Mouse (Mus musculus) MEL (cell line): ENCODE results near the gene Nkx2-3. TPM values are rescaled to one million over a fixed set of nuclear protein-coding genes. Genes with fewer than 3 reads are reported as not detected.

Experiments used
- DNase-seq: peaks from one replicate; pipeline ENCODE4 v3.0.0; 2011; ENCODE audit warnings: low read depth, low spot score
- H3K27ac ChIP-seq: 2 replicates; pipeline ENCODE4 v1.5.1; 2012; ENCODE audit warnings: low read depth, mild to moderate bottlenecking, control low read depth, low read length, moderate library complexity; ENCODE audit not compliant: control insufficient read depth
- H3K27me3 ChIP-seq, 2 experiments: fragments of 150-350 bp in 1 of 2; sonication (generic) in 1 of 2; 2 replicates each; pipeline ENCODE4 v1.6.1; 2012; ENCODE audit warnings: low read length in 2 of 2, mild to moderate bottlenecking in 2 of 2, improper control_type of control experiment in 1 of 2, moderate library complexity in 1 of 2; ENCODE audit not compliant: insufficient read depth in 2 of 2, control insufficient read depth in 1 of 2
- H3K36me3 ChIP-seq, 2 experiments: 2 replicates each; pipeline ENCODE4 v1.6.1; 2012 to 2014; ENCODE audit warnings: low read length in 2 of 2, improper control_type of control experiment in 1 of 2, inconsistent platforms in 1 of 2, mild to moderate bottlenecking in 1 of 2; ENCODE audit not compliant: insufficient read depth in 2 of 2, control insufficient read depth in 1 of 2
- H3K4me1 ChIP-seq, 2 experiments: fragments of 150-350 bp in 1 of 2; sonication (generic) in 1 of 2; 2 replicates each; pipeline ENCODE4 v1.6.1; 2012; ENCODE audit warnings: low read length in 2 of 2, improper control_type of control experiment in 1 of 2, mild to moderate bottlenecking in 1 of 2; ENCODE audit not compliant: insufficient read depth in 2 of 2, control insufficient read depth in 1 of 2
- H3K4me3 ChIP-seq, 2 experiments: fragments of 150-350 bp in 1 of 2; sonication (generic) in 1 of 2; 2 replicates each; pipeline ENCODE4 v1.5.1; 2012; ENCODE audit warnings: low read depth in 2 of 2, low read length in 2 of 2, mild to moderate bottlenecking in 2 of 2, moderate library complexity in 2 of 2, control low read depth in 1 of 2, improper control_type of control experiment in 1 of 2; ENCODE audit not compliant: control insufficient read depth in 1 of 2, insufficient read depth in 1 of 2
- H3K79me2 ChIP-seq: 2 replicates; pipeline ENCODE4 v1.6.1; 2012; ENCODE audit warnings: mild to moderate bottlenecking, low read length, moderate library complexity; ENCODE audit not compliant: control insufficient read depth, poor library complexity, insufficient read depth
- H3K9ac ChIP-seq: 2 replicates; pipeline ENCODE4 v1.6.1; 2012; ENCODE audit warnings: low read depth, mild to moderate bottlenecking, control low read depth, low read length, moderate library complexity; ENCODE audit not compliant: control insufficient read depth, poor library complexity, severe bottlenecking
- H3K9me3 ChIP-seq: fragments of 150-350 bp; sonication (generic); replicated peaks from 2 replicates; pipeline ENCODE4 v1.6.1; 2012; ENCODE audit warnings: mild to moderate bottlenecking, low read length, improper control_type of control experiment, moderate library complexity; ENCODE audit not compliant: insufficient read depth
- BHLHE40 ChIP-seq: IDR thresholded peaks from 2 replicates; pipeline ENCODE4 v1.6.1; 2012; ENCODE audit warnings: low read depth, mild to moderate bottlenecking, inconsistent platforms, low read length, improper control_type of control experiment, borderline replicate concordance
- CHD1 ChIP-seq: IDR thresholded peaks from 2 replicates; pipeline ENCODE4 v1.6.1; 2012; ENCODE audit warnings: low read depth, mild to moderate bottlenecking, inconsistent platforms, low read length, improper control_type of control experiment
- E2F4 ChIP-seq: IDR thresholded peaks from 2 replicates; pipeline ENCODE4 v1.6.1; 2011; ENCODE audit warnings: low read depth, low read length, improper control_type of control experiment, borderline replicate concordance
- GABPA ChIP-seq: IDR thresholded peaks from 2 replicates; pipeline ENCODE4 v1.6.1; 2012; ENCODE audit warnings: low read depth, mild to moderate bottlenecking, inconsistent platforms, low read length, improper control_type of control experiment, moderate library complexity
- GATA1 ChIP-seq: IDR thresholded peaks from 2 replicates; pipeline ENCODE4 v1.6.1; 2011; ENCODE audit warnings: low read depth, low read length, improper control_type of control experiment
- JUND ChIP-seq: IDR thresholded peaks from 2 replicates; pipeline ENCODE4 v1.6.1; 2011; ENCODE audit warnings: low read depth, mild to moderate bottlenecking, improper control_type of control experiment, low read length
- MAFK ChIP-seq: IDR thresholded peaks from 2 replicates; pipeline ENCODE4 v1.6.1; 2011; ENCODE audit warnings: low read depth, mild to moderate bottlenecking, low read length, improper control_type of control experiment, borderline replicate concordance
- MEF2A ChIP-seq: IDR thresholded peaks from 2 replicates; pipeline ENCODE4 v1.6.1; 2014; ENCODE audit warnings: low read depth, mild to moderate bottlenecking, inconsistent platforms, low read length, improper control_type of control experiment; ENCODE audit not compliant: poor library complexity, insufficient replicate concordance, severe bottlenecking; ENCODE audit errors: extremely low read depth
- MYB ChIP-seq: IDR thresholded peaks from 2 replicates; pipeline ENCODE4 v1.6.1; 2011; ENCODE audit warnings: mild to moderate bottlenecking, low read depth, low read length, improper control_type of control experiment
- NRF1 ChIP-seq: IDR thresholded peaks from 2 replicates; pipeline ENCODE4 v1.6.1; 2014; ENCODE audit warnings: low read depth, mild to moderate bottlenecking, inconsistent platforms, low read length, improper control_type of control experiment, moderate library complexity; ENCODE audit not compliant: poor library complexity, insufficient read depth, severe bottlenecking
- RAD21 ChIP-seq: IDR thresholded peaks from 2 replicates; pipeline ENCODE4 v1.6.1; 2011; ENCODE audit warnings: mild to moderate bottlenecking, low read depth, low read length, improper control_type of control experiment
- SIN3A ChIP-seq: IDR thresholded peaks from 2 replicates; pipeline ENCODE4 v1.6.1; 2012; ENCODE audit warnings: low read length, improper control_type of control experiment, inconsistent platforms
- USF2 ChIP-seq, 2 experiments: IDR thresholded peaks; 2 replicates each; pipeline ENCODE4 v1.6.1; 2011 to 2012; ENCODE audit warnings: improper control_type of control experiment in 2 of 2, low read length in 2 of 2, borderline replicate concordance in 1 of 2, inconsistent platforms in 1 of 2, low read depth in 1 of 2, mild to moderate bottlenecking in 1 of 2; ENCODE audit not compliant: insufficient read depth in 1 of 2
- ZC3H11A ChIP-seq: IDR thresholded peaks from 2 replicates; pipeline ENCODE4 v1.6.1; 2012; ENCODE audit warnings: low read depth, mild to moderate bottlenecking, inconsistent platforms, low read length, improper control_type of control experiment
- ZKSCAN1 ChIP-seq: IDR thresholded peaks from 2 replicates; pipeline ENCODE4 v1.6.1; 2012; ENCODE audit warnings: low read depth, mild to moderate bottlenecking, inconsistent platforms, low read length, improper control_type of control experiment, moderate library complexity
- ZMIZ1 ChIP-seq: IDR thresholded peaks from 2 replicates; pipeline ENCODE4 v1.6.1; 2012; ENCODE audit warnings: low read depth, mild to moderate bottlenecking, inconsistent platforms, low read length, improper control_type of control experiment, moderate library complexity
- ZNF384 ChIP-seq: IDR thresholded peaks from 2 replicates; pipeline ENCODE4 v1.6.1; 2012; ENCODE audit warnings: low read depth, mild to moderate bottlenecking, inconsistent platforms, low read length, improper control_type of control experiment
- polyA plus RNA-seq, 2 experiments: library from polyadenylated mRNA; stranded (reverse) in 1 of 2; unstranded in 1 of 2; fragments of >175 nt in 1 of 2; fragments of >200 nt in 1 of 2; gene quantifications; 2 replicates each; pipeline versions ENCODE4 v1.2.1 to v1.2.4; 2012; ENCODE audit warnings: low replicate concordance in 2 of 2, low read depth in 1 of 2; ENCODE audit not compliant: insufficient read length in 2 of 2, insufficient read depth in 1 of 2, missing spikeins in 1 of 2
- total RNA-seq: library from RNA; depleted of rRNA; stranded (reverse); fragments of 300-350 nt; gene quantifications from 2 replicates; pipeline ENCODE4 v1.2.3, GENCODE M21; 2012

Gene Nkx2-3
- total and polyA plus RNA-seq, 3 experiments, result not detected

DNA sequence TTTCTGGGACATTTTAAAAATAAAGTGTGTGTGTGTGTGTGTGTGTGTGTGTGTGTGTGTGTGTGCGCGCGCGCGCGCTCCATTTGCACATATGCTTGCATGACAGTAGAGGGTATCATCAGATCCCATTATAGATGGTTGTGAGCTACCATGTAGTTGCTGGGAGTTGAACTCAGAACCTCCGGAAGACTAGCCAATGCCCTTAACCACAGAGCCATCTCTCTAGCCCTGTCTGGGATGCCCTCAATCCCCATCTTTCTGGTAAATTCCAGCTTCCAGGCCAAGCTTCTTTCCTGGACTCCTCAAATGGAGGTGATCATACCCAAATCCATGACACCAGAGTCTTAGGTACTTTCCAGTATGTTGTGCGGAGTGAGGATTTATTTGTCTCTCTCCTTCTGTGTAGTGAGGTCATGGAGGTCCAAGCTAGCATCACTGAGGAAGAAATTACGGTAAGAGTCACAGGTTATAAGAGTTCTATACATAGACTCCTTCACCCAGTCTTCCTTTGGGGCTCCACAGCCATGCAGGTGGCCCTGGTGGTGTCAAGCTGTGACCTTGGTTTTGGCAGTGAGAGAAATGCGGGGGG, 5.7 kb downstream of the Nkx2-3 start:
- H3K27ac ChIP-seq, result no peak overlapping the region
- peaks cover 0 to 6% of the 10 kb centered on the region in 2 experiments; a peak in 3 of 4 replicates for H3K27me3 ChIP-seq
- TF ChIP-seq ZKSCAN1 (no peak), MAFK (no peak), GABPA (no peak), USF2 (IDR thresholded peaks at IDR 0.05; ENCODE audit: borderline replicate concordance in 1 of 2, insufficient read depth in 1 of 2, low read depth in 1 of 2, low read length in 2 of 2) (no peak), SIN3A (no peak), MYB (no peak), MEF2A (no peak), ZNF384 (no peak), NRF1 (no peak), CHD1 (no peak), JUND (no peak), GATA1 (no peak), RAD21 (no peak), ZC3H11A (no peak), ZMIZ1 (no peak)
- no peak overlapping the region for H3K9ac ChIP-seq
- DNase-seq, result no peak
- H3K9me3 ChIP-seq, result no peaks in the 10 kb centered on the region
- no peak overlapping the region for H3K4me3 ChIP-seq
- H3K4me1 ChIP-seq, result no peaks in the 10 kb centered on the region
- no peaks in the 10 kb centered on the region for H3K36me3 ChIP-seq
- no peaks in the 10 kb centered on the region for H3K79me2 ChIP-seq

DNA sequence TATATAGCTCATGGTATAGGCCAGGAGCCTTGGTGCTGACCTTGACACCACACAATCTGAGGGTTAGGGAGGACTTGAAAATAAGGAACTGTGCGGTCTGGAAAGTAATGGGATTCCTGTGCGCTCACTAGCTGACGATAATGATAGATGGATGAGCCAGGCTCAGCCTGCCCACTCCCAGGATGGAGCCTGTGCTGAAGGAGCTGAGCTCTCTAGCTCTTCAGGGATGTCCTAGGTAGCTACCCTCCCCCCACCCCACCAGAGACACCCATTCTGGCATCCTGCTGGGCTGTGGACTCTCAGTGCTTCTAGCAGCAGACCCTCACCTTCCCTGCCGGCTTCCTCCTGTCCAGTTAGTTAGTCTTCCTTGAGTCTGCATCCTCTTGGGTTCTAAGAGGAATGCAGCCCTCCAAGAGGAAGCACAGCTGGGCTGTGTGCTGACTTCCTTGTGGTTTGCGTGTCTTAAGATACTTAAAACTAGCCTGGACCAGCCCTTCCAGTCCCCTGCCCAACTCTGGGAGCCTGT, 6.4 kb downstream of the Nkx2-3 start:
- Histone ChIP-seq H3K27me3 (peaks cover 0 to 8% of the 10 kb centered on the region in 2 experiments; a peak in 3 of 4 replicates), H3K79me2 (no peaks in the 10 kb centered on the region), H3K9ac (no peak overlapping the region), H3K4me1 (no peaks in the 10 kb centered on the region), H3K4me3 (no peak overlapping the region), H3K36me3 (no peaks in the 10 kb centered on the region), H3K27ac (no peak overlapping the region), H3K9me3 (no peaks in the 10 kb centered on the region)
- DNase-seq, result no peak
- no peak for TF ChIP-seq ZC3H11A
- TF ChIP-seq E2F4, result no peak
- TF ChIP-seq BHLHE40, result no peak
- no peak for TF ChIP-seq MAFK
